Mouse (Mus musculus) neural tube, embryonic 13.5 days (tissue): ENCODE results near the gene Uggt1. TPM values are rescaled to one million over a fixed set of nuclear protein-coding genes. Genes with fewer than 3 reads are reported as not detected.

Experiments
- ATAC-seq: fragments of 200-750 bp; cut with Nextera tagmentation; 2 replicates; pipeline ENCODE4 v1.8.0; 2017; ENCODE audit warnings: low read depth, mild to moderate bottlenecking, moderate TSS enrichment, moderate library complexity
- H3K27ac ChIP-seq: fragments of 300-500 bp; sonication (generic); replicated peaks from 2 replicates; pipeline ENCODE4 v1.5.1; 2015; ENCODE audit warnings: moderate library complexity, mild to moderate bottlenecking, inconsistent platforms
- H3K27me3 ChIP-seq: fragments of 300-500 bp; sonication (generic); 2 replicates; pipeline ENCODE4 v1.6.1; 2015; ENCODE audit warnings: mild to moderate bottlenecking, inconsistent platforms
- H3K36me3 ChIP-seq: fragments of 300-500 bp; sonication (generic); 2 replicates; pipeline ENCODE4 v1.6.1; 2015; ENCODE audit warnings: mild to moderate bottlenecking, inconsistent platforms
- H3K4me1 ChIP-seq: fragments of 300-500 bp; sonication (generic); replicated peaks from 2 replicates; pipeline ENCODE4 v1.6.1; 2015; ENCODE audit warnings: inconsistent platforms
- H3K4me2 ChIP-seq: fragments of 300-500 bp; sonication (generic); 2 replicates; pipeline ENCODE4 v1.6.1; 2015; ENCODE audit warnings: inconsistent platforms, mild to moderate bottlenecking, moderate library complexity
- H3K4me3 ChIP-seq: fragments of 300-500 bp; sonication (generic); 2 replicates; pipeline ENCODE4 v1.5.1; 2015; ENCODE audit warnings: mild to moderate bottlenecking, inconsistent platforms
- H3K9ac ChIP-seq: fragments of 300-500 bp; sonication (generic); 2 replicates; pipeline ENCODE4 v1.6.1; 2015; ENCODE audit warnings: moderate library complexity, mild to moderate bottlenecking, inconsistent platforms
- H3K9me3 ChIP-seq: fragments of 300-500 bp; sonication (generic); 2 replicates; pipeline ENCODE4 v1.6.1; 2016; ENCODE audit warnings: inconsistent platforms
- WGBS: fragments of 180-500 bp; shearing (Covaris S2); methylation state at CpG from one replicate; pipeline ENCODE4 v1.1.7; 2015; 5-methylcytosine and 5-hydroxymethylcytosine counted together
- polyA plus RNA-seq: library from polyadenylated mRNA; unstranded; fragments of >200 nt; fragmentation: Nextera tagmentation; extraction: Ambion mirVana; gene quantifications from 2 replicates; pipeline ENCODE4 v1.2.1, GENCODE M21; 2015

Uggt1 gene
- polyA plus RNA-seq, 1 experiment from 2014 or later, result 47.1 TPM

- H3K36me3 ChIP-seq, result no peaks in the 10 kb centered on the region
- H3K9ac ChIP-seq, result no peak overlapping the region
- H3K27ac ChIP-seq, result no peak overlapping the region
- no peak for ATAC-seq
- WGBS, result 57% methylated on average over 3 of the region's 3 CpGs
- no peak overlapping the region for H3K4me3 ChIP-seq
- H3K4me2 ChIP-seq, result no peak overlapping the region
- H3K9me3 ChIP-seq, result no peaks in the 10 kb centered on the region
- H3K4me1 ChIP-seq, result peaks cover 4% of the 10 kb centered on the region
- peaks cover 22% of the 10 kb centered on the region for H3K27me3 ChIP-seq
Observed at GRCm38 (mm10) chr1:36270666-36271065, 26.1 kb upstream of the Uggt1 start.

GRCm38 (mm10) chr1:36269121-36269795 is 24.7 kb upstream of the Uggt1 start:
- no peak overlapping the region for H3K27ac ChIP-seq
- 40% methylated on average over 54 of the region's 54 CpGs for WGBS
- 0 out of 2 replicates have a peak, but pooled peaks have one; percentile 36 for ATAC-seq
- H3K4me1 ChIP-seq, result peaks cover 4% of the 10 kb centered on the region; the same call in 1 of the 2 replicates
- peak overlapping the region; percentile 22 for H3K4me3 ChIP-seq
- H3K9ac ChIP-seq, result peak overlapping the region; percentile 43; the same call in 1 of the 2 replicates
- peak overlapping the region; percentile 44 for H3K4me2 ChIP-seq
- peaks cover 22% of the 10 kb centered on the region for H3K27me3 ChIP-seq
- H3K36me3 ChIP-seq, result no peaks in the 10 kb centered on the region
- H3K9me3 ChIP-seq, result no peaks in the 10 kb centered on the region

DNA sequence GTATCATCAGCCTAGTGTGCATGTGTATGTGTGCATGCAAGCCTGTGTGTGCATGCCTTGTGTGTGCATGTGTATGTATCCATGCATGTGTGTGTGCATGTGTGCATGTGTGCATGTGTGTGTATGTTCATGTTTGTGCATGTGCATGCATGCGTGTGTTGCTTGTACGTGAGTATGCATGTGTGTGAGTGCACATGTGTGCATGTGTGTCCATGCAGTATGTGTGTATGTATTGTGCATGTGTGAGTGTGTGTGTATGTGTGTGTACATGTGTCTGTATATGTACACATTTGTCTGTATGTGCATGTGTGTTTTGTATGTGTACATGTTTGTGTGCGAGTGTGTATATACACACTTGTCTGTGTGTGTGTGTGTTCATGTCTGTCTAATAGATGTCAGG is 23.1 kb upstream of the Uggt1 start:
- no peak overlapping the region for H3K27ac ChIP-seq
- no peaks in the 10 kb centered on the region for H3K9me3 ChIP-seq
- no peak overlapping the region for H3K4me3 ChIP-seq
- no peaks in the 10 kb centered on the region for H3K36me3 ChIP-seq
- no peak overlapping the region for H3K9ac ChIP-seq
- H3K27me3 ChIP-seq, result peaks cover 22% of the 10 kb centered on the region
- no peak overlapping the region for H3K4me2 ChIP-seq
- 95% methylated on average over 3 of the region's 3 CpGs for WGBS
- ATAC-seq, result no peak
- H3K4me1 ChIP-seq, result peaks cover 4% of the 10 kb centered on the region; the same call in 1 of the 2 replicates

- no peak overlapping the region for H3K4me2 ChIP-seq
- H3K9ac ChIP-seq, result no peak overlapping the region
- H3K36me3 ChIP-seq, result no peaks in the 10 kb centered on the region
- 82% methylated on average over 6 of the region's 6 CpGs for WGBS
- no peaks in the 10 kb centered on the region for H3K9me3 ChIP-seq
- no peak overlapping the region for H3K4me3 ChIP-seq
- peaks cover 22% of the 10 kb centered on the region for H3K27me3 ChIP-seq
- peaks cover 4% of the 10 kb centered on the region; the same call in 1 of the 2 replicates for H3K4me1 ChIP-seq
- H3K27ac ChIP-seq, result no peak overlapping the region
- ATAC-seq, result no peak
Observed at GRCm38 (mm10) chr1:36266293-36266692, 21.8 kb upstream of the Uggt1 start.

- H3K36me3 ChIP-seq, result no peaks in the 10 kb centered on the region
- no peak for ATAC-seq
- WGBS, result 73% methylated on average over 13 of the region's 13 CpGs
Observed at GRCm38 (mm10) chr1:36263833-36264488, 19.4 kb upstream of the Uggt1 start.

GRCm38 (mm10) chr1:36261708-36262504 is 17.4 kb upstream of the Uggt1 start:
- no peak overlapping the region for H3K9ac ChIP-seq
- H3K36me3 ChIP-seq, result no peaks in the 10 kb centered on the region
- ATAC-seq, result no peak
- H3K27ac ChIP-seq, result no peak overlapping the region
- H3K27me3 ChIP-seq, result no peaks in the 10 kb centered on the region
- 85% methylated on average over 19 of the region's 19 CpGs for WGBS
- no peak overlapping the region for H3K4me3 ChIP-seq
- H3K4me2 ChIP-seq, result no peak overlapping the region
- H3K9me3 ChIP-seq, result no peaks in the 10 kb centered on the region
- H3K4me1 ChIP-seq, result no peaks in the 10 kb centered on the region

More at GRCm38 (mm10) chr1:36263833-36264488, 19.4 kb upstream of the Uggt1 start:
- H3K27ac ChIP-seq, result no peak overlapping the region
- peaks cover 7% of the 10 kb centered on the region for H3K27me3 ChIP-seq
- no peak overlapping the region for H3K4me2 ChIP-seq
- H3K4me1 ChIP-seq, result peaks cover 1% of the 10 kb centered on the region; the same call in 1 of the 2 replicates
- no peak overlapping the region for H3K9ac ChIP-seq
- no peak overlapping the region for H3K4me3 ChIP-seq
- no peaks in the 10 kb centered on the region for H3K9me3 ChIP-seq

DNA sequence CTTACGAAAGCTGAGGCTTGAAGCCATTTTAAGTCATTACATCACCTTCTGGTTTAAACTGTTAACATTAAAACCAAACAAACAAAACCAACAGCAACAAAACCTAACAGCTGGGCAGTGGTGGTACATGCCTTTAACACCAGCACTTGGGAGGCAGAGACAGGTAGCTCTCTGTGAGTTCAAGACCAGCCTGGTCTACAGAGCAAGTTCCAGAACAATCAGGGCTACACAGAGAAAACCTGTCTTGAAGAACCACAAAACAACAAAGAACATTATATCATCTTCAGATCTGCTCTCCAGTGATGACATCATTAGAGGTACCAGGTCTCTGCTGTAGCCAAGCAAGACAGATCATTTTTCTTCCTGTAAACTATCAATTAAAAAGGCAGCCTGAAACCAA is 15.9 kb upstream of the Uggt1 start:
- ATAC-seq, result no peak
- H3K27ac ChIP-seq, result no peak overlapping the region
- 97% methylated on average over 1 of the region's 1 CpGs for WGBS

GRCm38 (mm10) chr1:36259281-36259680 is 14.8 kb upstream of the Uggt1 start:
- Histone ChIP-seq H3K4me1 (peaks cover 15% of the 10 kb centered on the region), H3K27ac (no peak overlapping the region), H3K9me3 (no peaks in the 10 kb centered on the region), H3K27me3 (peaks cover 15% of the 10 kb centered on the region), H3K4me2 (no peak overlapping the region), H3K36me3 (no peaks in the 10 kb centered on the region), H3K4me3 (no peak overlapping the region), H3K9ac (no peak overlapping the region)
- ATAC-seq, result no peak
- 89% methylated on average over 2 of the region's 2 CpGs for WGBS

More for the DNA sequence above, 15.9 kb upstream of the Uggt1 start:
- peaks cover 5% of the 10 kb centered on the region for H3K4me1 ChIP-seq
- no peak overlapping the region for H3K4me2 ChIP-seq
- H3K27me3 ChIP-seq, result peaks cover 5% of the 10 kb centered on the region
- no peaks in the 10 kb centered on the region for H3K9me3 ChIP-seq
- no peak overlapping the region for H3K4me3 ChIP-seq
- H3K9ac ChIP-seq, result no peak overlapping the region
- no peaks in the 10 kb centered on the region for H3K36me3 ChIP-seq

DNA sequence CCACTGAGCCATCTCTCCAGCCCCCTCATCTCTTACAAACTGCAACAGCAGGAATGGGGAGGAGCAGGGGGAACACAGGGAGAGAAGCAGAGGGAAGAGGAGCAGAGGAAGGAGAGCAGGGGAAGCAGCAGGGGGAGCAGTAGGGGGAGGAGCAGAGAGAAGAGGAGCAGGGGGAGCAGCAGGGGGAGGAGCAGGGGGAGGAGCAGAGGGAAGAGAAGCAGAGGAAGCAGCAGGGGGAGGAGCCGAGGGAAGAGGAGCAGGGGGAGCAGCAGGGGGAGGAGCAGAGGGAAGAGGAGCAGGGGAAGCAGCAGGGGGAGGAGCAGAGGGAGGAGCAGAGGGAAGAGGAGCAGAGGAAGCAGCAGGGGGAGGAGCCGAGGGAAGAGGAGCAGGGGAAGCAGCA is 14.1 kb upstream of the Uggt1 start:
- Histone ChIP-seq H3K4me3 (no peak overlapping the region), H3K9ac (no peak overlapping the region), H3K4me2 (no peak overlapping the region), H3K4me1 (peaks cover 15% of the 10 kb centered on the region), H3K27me3 (peaks cover 20% of the 10 kb centered on the region), H3K36me3 (no peaks in the 10 kb centered on the region), H3K27ac (no peak overlapping the region), H3K9me3 (no peaks in the 10 kb centered on the region)
- no peak for ATAC-seq
- WGBS, result 64% methylated on average over 2 of the region's 2 CpGs

- 89% methylated on average over 8 of the region's 8 CpGs for WGBS
- no peak for ATAC-seq
Observed at GRCm38 (mm10) chr1:36257276-36257675, 12.8 kb upstream of the Uggt1 start.

GRCm38 (mm10) chr1:36255871-36256640 is 11.5 kb upstream of the Uggt1 start:
- Histone ChIP-seq H3K27ac (no peak overlapping the region), H3K36me3 (no peaks in the 10 kb centered on the region), H3K27me3 (peaks cover 20% of the 10 kb centered on the region), H3K4me1 (peaks cover 15% of the 10 kb centered on the region), H3K9me3 (no peaks in the 10 kb centered on the region), H3K4me3 (no peak overlapping the region), H3K9ac (peak overlapping the region; percentile 12; the same call in 1 of the 2 replicates), H3K4me2 (peak overlapping the region; percentile 31)
- 25% methylated on average over 20 of the region's 20 CpGs for WGBS
- ATAC-seq, result no peak

More at GRCm38 (mm10) chr1:36257276-36257675, 12.8 kb upstream of the Uggt1 start:
- H3K9ac ChIP-seq, result no peak overlapping the region
- H3K36me3 ChIP-seq, result no peaks in the 10 kb centered on the region
- peaks cover 15% of the 10 kb centered on the region for H3K4me1 ChIP-seq
- H3K4me2 ChIP-seq, result no peak overlapping the region
- H3K4me3 ChIP-seq, result no peak overlapping the region
- H3K9me3 ChIP-seq, result no peaks in the 10 kb centered on the region
- peaks cover 20% of the 10 kb centered on the region for H3K27me3 ChIP-seq
- H3K27ac ChIP-seq, result no peak overlapping the region
